Mouse (Mus musculus): ENCODE measurements at regions not wholly inside any gene's neighbourhood (a gene's known extent, or its start where the extent isn't known, plus 50 kb on each side); places are given as distances from the start of the nearest gene placed in this dataset.

- TF ChIP-seq CTCF (IDR thresholded peaks at IDR 0.05), result peak; percentile 59
- no peak for TF ChIP-seq EP300 (IDR thresholded peaks at IDR 0.05; ENCODE audit: insufficient read depth, low read depth, low read length)
- no peak for TF ChIP-seq POLR2A (IDR thresholded peaks at IDR 0.05; ENCODE audit: insufficient read depth, low read depth, low read length)
- WGBS, result 51% methylated on average over 5 of the region's 5 CpGs
- Histone ChIP-seq H3K4me3 (no peak overlapping the region), H3K27me3 (ENCODE audit: control insufficient read depth, insufficient read depth, low read length) (no peaks in the 10 kb centered on the region), H3K36me3 (ENCODE audit: control insufficient read depth, insufficient read depth, low read length) (no peaks in the 10 kb centered on the region), H3K79me2 (replicated peaks; ENCODE audit: control insufficient read depth, insufficient read depth, low read length) (no peaks in the 10 kb centered on the region), H3K27ac (no peak overlapping the region), H3K9ac (ENCODE audit: low read depth, low read length) (no peak overlapping the region), H3K4me1 (ENCODE audit: control insufficient read depth, insufficient read depth, low read length) (no peaks in the 10 kb centered on the region)
- intact Hi-C loops (cut with DNase I), result loop anchor here (5.0 kb wide), 1 partner anchor 102 kb away; no protein-coding TSS in a partner anchor
- no peak for DNase-seq
These were observed 257.4 kb downstream of the Map2k4 start for GRCm38 (mm10) chr11:65530744-65531143.

- intact Hi-C loops (cut with DNase I), result no loop called here
- TF ChIP-seq POLR2A (IDR thresholded peaks at IDR 0.05; ENCODE audit: insufficient read depth, low read depth, low read length), result no peak
- TF ChIP-seq EP300 (IDR thresholded peaks at IDR 0.05; ENCODE audit: insufficient read depth, low read depth, low read length), result no peak
- TF ChIP-seq CTCF (IDR thresholded peaks at IDR 0.05), result no peak
- Histone ChIP-seq H3K36me3 (ENCODE audit: control insufficient read depth, insufficient read depth, low read length) (no peaks in the 10 kb centered on the region), H3K27me3 (ENCODE audit: control insufficient read depth, insufficient read depth, low read length) (no peaks in the 10 kb centered on the region), H3K4me3 (no peak overlapping the region), H3K9ac (ENCODE audit: low read depth, low read length) (no peak overlapping the region), H3K27ac (no peak overlapping the region), H3K4me1 (ENCODE audit: control insufficient read depth, insufficient read depth, low read length) (no peaks in the 10 kb centered on the region), H3K79me2 (replicated peaks; ENCODE audit: control insufficient read depth, insufficient read depth, low read length) (no peaks in the 10 kb centered on the region)
- WGBS, result 75% methylated on average over 19 of the region's 19 CpGs
- no peak for DNase-seq
These were observed 235.5 kb upstream of the Myocd start for GRCm38 (mm10) chr11:65505106-65505865.

- intact Hi-C loops (cut with DNase I), result no loop called here
- Histone ChIP-seq H3K27me3 (ENCODE audit: control insufficient read depth, insufficient read depth, low read length) (no peaks in the 10 kb centered on the region), H3K9ac (ENCODE audit: low read depth, low read length) (no peak overlapping the region), H3K4me3 (no peak overlapping the region), H3K27ac (no peak overlapping the region), H3K79me2 (replicated peaks; ENCODE audit: control insufficient read depth, insufficient read depth, low read length) (no peaks in the 10 kb centered on the region), H3K36me3 (ENCODE audit: control insufficient read depth, insufficient read depth, low read length) (no peaks in the 10 kb centered on the region), H3K4me1 (ENCODE audit: control insufficient read depth, insufficient read depth, low read length) (no peaks in the 10 kb centered on the region)
- WGBS, result 49% methylated on average over 2 of the region's 2 CpGs
- no peak for DNase-seq
- no peak for TF ChIP-seq POLR2A (IDR thresholded peaks at IDR 0.05; ENCODE audit: insufficient read depth, low read depth, low read length)
These were observed 228.2 kb upstream of the Myocd start for GRCm38 (mm10) chr11:65497979-65498378.

DNA sequence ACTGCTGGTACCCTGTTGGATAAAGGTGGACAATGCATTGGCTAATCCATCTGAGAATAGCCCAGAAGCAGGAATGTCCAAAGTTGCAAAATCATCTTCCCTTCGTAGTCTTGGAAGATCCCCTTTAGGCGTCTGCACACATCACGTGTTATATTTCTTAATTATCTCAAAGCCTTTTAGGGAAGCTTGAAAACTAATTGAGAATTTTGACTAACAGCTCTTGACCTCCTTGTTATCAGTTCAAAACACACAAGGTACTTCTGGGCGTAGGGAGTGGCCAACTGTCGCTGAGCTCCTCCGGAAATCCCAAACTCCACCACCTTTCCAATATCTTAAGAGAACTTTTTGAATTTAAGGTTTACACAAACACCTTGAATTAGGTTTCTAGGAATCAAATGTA lies 227.6 kb upstream of the Myocd start:
- no peak for TF ChIP-seq EP300 (IDR thresholded peaks at IDR 0.05; ENCODE audit: insufficient read depth, low read depth, low read length)
- TF ChIP-seq CTCF (IDR thresholded peaks at IDR 0.05), result no peak
- TF ChIP-seq POLR2A (IDR thresholded peaks at IDR 0.05; ENCODE audit: insufficient read depth, low read depth, low read length), result no peak
- Histone ChIP-seq H3K79me2 (replicated peaks; ENCODE audit: control insufficient read depth, insufficient read depth, low read length) (no peaks in the 10 kb centered on the region), H3K4me1 (ENCODE audit: control insufficient read depth, insufficient read depth, low read length) (no peaks in the 10 kb centered on the region), H3K9ac (ENCODE audit: low read depth, low read length) (no peak overlapping the region), H3K4me3 (no peak overlapping the region), H3K36me3 (ENCODE audit: control insufficient read depth, insufficient read depth, low read length) (no peaks in the 10 kb centered on the region), H3K27ac (no peak overlapping the region), H3K27me3 (ENCODE audit: control insufficient read depth, insufficient read depth, low read length) (no peaks in the 10 kb centered on the region)
- intact Hi-C loops (cut with DNase I), result no loop called here
- WGBS, result 93% methylated on average over 6 of the region's 6 CpGs
- no peak for DNase-seq

DNA sequence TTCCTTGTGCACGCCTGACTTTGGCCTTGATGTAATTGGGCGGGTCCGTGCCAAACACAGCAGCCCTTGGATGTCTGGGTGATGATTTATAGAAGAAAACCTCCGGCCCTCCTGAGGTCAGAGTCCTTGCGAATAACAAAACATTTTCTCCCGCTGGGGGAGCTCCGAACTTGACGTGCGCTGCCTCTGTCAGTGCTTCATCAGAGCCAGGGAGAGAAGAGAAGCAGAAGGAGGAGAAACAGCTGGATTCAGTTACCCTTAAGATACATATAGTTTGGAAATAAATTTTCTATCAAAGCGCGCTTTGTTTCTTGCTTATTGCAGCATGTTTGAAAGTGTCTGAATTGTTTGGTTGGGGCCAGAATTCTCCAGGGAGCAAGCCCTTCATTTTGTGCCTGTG lies 225.2 kb upstream of the Myocd start:
- TF ChIP-seq POLR2A (IDR thresholded peaks at IDR 0.05; ENCODE audit: insufficient read depth, low read depth, low read length), result no peak
- TF ChIP-seq EP300 (IDR thresholded peaks at IDR 0.05; ENCODE audit: insufficient read depth, low read depth, low read length), result no peak
- TF ChIP-seq CTCF (IDR thresholded peaks at IDR 0.05), result no peak

GRCm38 (mm10) chr11:65490426-65490825 lies 220.6 kb upstream of the Myocd start:
- no peak overlapping the region for H3K9ac ChIP-seq (ENCODE audit: low read depth, low read length)
- H3K79me2 ChIP-seq (replicated peaks; ENCODE audit: control insufficient read depth, insufficient read depth, low read length), result no peaks in the 10 kb centered on the region
- WGBS, result 85% methylated on average over 3 of the region's 3 CpGs
- H3K4me3 ChIP-seq, result no peak overlapping the region
- no peak for DNase-seq
- TF ChIP-seq EP300 (IDR thresholded peaks at IDR 0.05; ENCODE audit: insufficient read depth, low read depth, low read length) (no peak), POLR2A (IDR thresholded peaks at IDR 0.05; ENCODE audit: insufficient read depth, low read depth, low read length) (no peak), CTCF (IDR thresholded peaks at IDR 0.05) (no peak)
- H3K36me3 ChIP-seq (ENCODE audit: control insufficient read depth, insufficient read depth, low read length), result no peaks in the 10 kb centered on the region
- no peaks in the 10 kb centered on the region for H3K27me3 ChIP-seq (ENCODE audit: control insufficient read depth, insufficient read depth, low read length)
- intact Hi-C loops (cut with DNase I), result no loop called here
- H3K27ac ChIP-seq, result no peak overlapping the region
- no peaks in the 10 kb centered on the region for H3K4me1 ChIP-seq (ENCODE audit: control insufficient read depth, insufficient read depth, low read length)

More for the DNA sequence above, 225.2 kb upstream of the Myocd start:
- Histone ChIP-seq H3K36me3 (ENCODE audit: control insufficient read depth, insufficient read depth, low read length) (no peaks in the 10 kb centered on the region), H3K27ac (no peak overlapping the region), H3K4me3 (no peak overlapping the region), H3K27me3 (ENCODE audit: control insufficient read depth, insufficient read depth, low read length) (no peaks in the 10 kb centered on the region), H3K4me1 (ENCODE audit: control insufficient read depth, insufficient read depth, low read length) (no peaks in the 10 kb centered on the region), H3K79me2 (replicated peaks; ENCODE audit: control insufficient read depth, insufficient read depth, low read length) (no peaks in the 10 kb centered on the region), H3K9ac (ENCODE audit: low read depth, low read length) (no peak overlapping the region)
- WGBS, result 43% methylated on average over 11 of the region's 11 CpGs
- DNase-seq, result no peak
- intact Hi-C loops (cut with DNase I), result no loop called here
